Mouse (Mus musculus): Measurements from ENCODE around the gene Slc38a8. TPM values are rescaled to one million over a fixed set of nuclear protein-coding genes. Genes with fewer than 3 reads are reported as not detected.

Slc38a8 gene
- polyA plus RNA-seq, 1 experiment: not detected

GRCm38 (mm10) chr8:119435527-119435926 lies 66.0 kb downstream of the Slc38a8 start:
- peaks cover 15% of the 10 kb centered on the region for H3K4me1 ChIP-seq (ENCODE audit: control insufficient read depth, insufficient read depth, low read length)
- H3K27ac ChIP-seq (ENCODE audit: insufficient read depth, low read depth, low read length): no peak overlapping the region
- no peaks in the 10 kb centered on the region for H3K36me3 ChIP-seq (ENCODE audit: control insufficient read depth, insufficient read depth, low read length)
- TF ChIP-seq CTCF (conservative IDR thresholded peaks at IDR 0.05; ENCODE audit: insufficient read depth, insufficient read length, low read depth, low read length) (no peak), POLR2A (IDR thresholded peaks at IDR 0.05; ENCODE audit: low read depth, low read length) (no peak)
- no peak for DNase-seq
- H3K27me3 ChIP-seq (replicated peaks; ENCODE audit: control insufficient read depth, insufficient read depth, low read length): no peaks in the 10 kb centered on the region
- no peak overlapping the region for H3K4me3 ChIP-seq (ENCODE audit: insufficient read depth, low read depth, low read length)
- 85% methylated on average over 7 of the region's 7 CpGs for WGBS

GRCm38 (mm10) chr8:119434569-119434968 lies 66.9 kb downstream of the Slc38a8 start:
- H3K36me3 ChIP-seq (ENCODE audit: control insufficient read depth, insufficient read depth, low read length): no peaks in the 10 kb centered on the region
- no peak overlapping the region for H3K27ac ChIP-seq (ENCODE audit: insufficient read depth, low read depth, low read length)
- TF ChIP-seq POLR2A (IDR thresholded peaks at IDR 0.05; ENCODE audit: low read depth, low read length): no peak
- TF ChIP-seq CTCF (conservative IDR thresholded peaks at IDR 0.05; ENCODE audit: insufficient read depth, insufficient read length, low read depth, low read length): no peak
- no peak overlapping the region for H3K4me3 ChIP-seq (ENCODE audit: insufficient read depth, low read depth, low read length)
- H3K4me1 ChIP-seq (ENCODE audit: control insufficient read depth, insufficient read depth, low read length): peaks cover 18% of the 10 kb centered on the region
- DNase-seq: no peak
- H3K27me3 ChIP-seq (replicated peaks; ENCODE audit: control insufficient read depth, insufficient read depth, low read length): no peaks in the 10 kb centered on the region
- 77% methylated on average over 6 of the region's 6 CpGs for WGBS

DNA sequence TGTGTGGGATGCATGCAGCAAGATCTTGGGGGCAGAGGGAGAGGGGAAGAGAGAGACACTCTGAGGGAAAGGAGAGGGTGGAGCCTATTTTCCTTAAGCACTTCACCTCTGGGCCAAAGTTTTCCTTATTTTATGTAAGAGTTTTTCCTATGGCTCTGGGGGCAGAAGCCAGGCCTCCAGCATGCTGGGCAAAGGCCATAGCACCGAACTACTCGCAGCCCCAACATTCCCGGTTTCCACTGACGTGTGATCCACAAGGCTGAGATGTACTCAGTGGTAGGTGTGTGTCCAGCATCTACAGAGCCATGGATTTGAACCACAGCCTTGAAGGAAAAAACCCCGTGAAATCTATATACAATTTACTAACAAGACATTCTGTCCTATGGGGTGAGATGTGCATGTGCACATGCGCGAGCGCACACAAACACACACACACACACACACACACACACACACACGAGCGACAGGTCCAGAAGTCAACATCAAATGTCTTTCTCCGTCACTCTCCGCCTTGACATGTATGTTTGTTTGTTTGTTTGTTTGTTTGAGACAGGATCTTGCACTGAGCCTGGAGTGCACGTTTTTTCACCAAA lies 67.8 kb downstream of the Slc38a8 start, which contains the start of gene Osgin1:
Osgin1 (plus strand) TSS at position 543 of the 593 bp plus-strand sequence.
- Histone ChIP-seq H3K27me3 (replicated peaks; ENCODE audit: control insufficient read depth, insufficient read depth, low read length) (no peaks in the 10 kb centered on the region), H3K4me3 (ENCODE audit: insufficient read depth, low read depth, low read length) (no peak within 1 kb of the TSS), H3K27ac (ENCODE audit: insufficient read depth, low read depth, low read length) (no peak within 1 kb of the TSS), H3K4me1 (ENCODE audit: control insufficient read depth, insufficient read depth, low read length) (peaks cover 26% of the 10 kb centered on the region), H3K36me3 (ENCODE audit: control insufficient read depth, insufficient read depth, low read length) (no peaks in the 10 kb centered on the region)
- WGBS: 84% methylated on average over 13 of the region's 13 CpGs
- no peak for TF ChIP-seq POLR2A (IDR thresholded peaks at IDR 0.05; ENCODE audit: low read depth, low read length)
- TF ChIP-seq CTCF (conservative IDR thresholded peaks at IDR 0.05; ENCODE audit: insufficient read depth, insufficient read length, low read depth, low read length): no peak
- no peak for DNase-seq

GRCm38 (mm10) chr8:119432372-119432771 lies 69.1 kb downstream of the Slc38a8 start:
- peaks cover 36% of the 10 kb centered on the region for H3K4me1 ChIP-seq (ENCODE audit: control insufficient read depth, insufficient read depth, low read length)
- no peak overlapping the region for H3K27ac ChIP-seq (ENCODE audit: insufficient read depth, low read depth, low read length)
- H3K36me3 ChIP-seq (ENCODE audit: control insufficient read depth, insufficient read depth, low read length): no peaks in the 10 kb centered on the region
- no peak for TF ChIP-seq POLR2A (IDR thresholded peaks at IDR 0.05; ENCODE audit: low read depth, low read length)
- no peak for TF ChIP-seq CTCF (conservative IDR thresholded peaks at IDR 0.05; ENCODE audit: insufficient read depth, insufficient read length, low read depth, low read length)
- 59% methylated on average over 3 of the region's 3 CpGs for WGBS
- H3K27me3 ChIP-seq (replicated peaks; ENCODE audit: control insufficient read depth, insufficient read depth, low read length): no peaks in the 10 kb centered on the region
- H3K4me3 ChIP-seq (ENCODE audit: insufficient read depth, low read depth, low read length): no peak overlapping the region
- DNase-seq: peak; percentile 51

DNA sequence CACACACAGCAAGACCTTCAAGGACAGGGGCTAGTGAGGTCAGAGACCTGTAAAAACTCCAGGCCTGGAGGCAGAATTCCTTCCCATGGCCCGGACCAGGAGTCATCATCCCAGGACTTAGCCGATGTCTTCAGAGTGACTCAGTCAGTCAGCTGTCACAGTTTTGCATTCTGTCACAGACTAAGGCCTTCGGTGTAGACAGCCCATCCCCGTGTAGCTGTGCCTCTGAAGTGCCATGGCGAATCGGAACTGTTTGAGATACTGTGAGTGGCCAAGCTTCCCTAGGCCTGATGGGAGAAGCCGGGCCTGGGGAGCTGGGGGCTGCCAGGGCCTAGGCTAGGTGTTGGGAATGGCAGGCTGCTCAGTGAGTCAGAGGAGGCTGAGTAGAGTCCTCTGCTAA lies 70.8 kb downstream of the Slc38a8 start:
- no peak overlapping the region for H3K27ac ChIP-seq (ENCODE audit: insufficient read depth, low read depth, low read length)
- no peak for TF ChIP-seq POLR2A (IDR thresholded peaks at IDR 0.05; ENCODE audit: low read depth, low read length)
- H3K27me3 ChIP-seq (replicated peaks; ENCODE audit: control insufficient read depth, insufficient read depth, low read length): no peaks in the 10 kb centered on the region
- DNase-seq: no peak
- no peaks in the 10 kb centered on the region for H3K36me3 ChIP-seq (ENCODE audit: control insufficient read depth, insufficient read depth, low read length)
- H3K4me3 ChIP-seq (ENCODE audit: insufficient read depth, low read depth, low read length): no peak overlapping the region
- peaks cover 36% of the 10 kb centered on the region for H3K4me1 ChIP-seq (ENCODE audit: control insufficient read depth, insufficient read depth, low read length)
- WGBS: 86% methylated on average over 7 of the region's 7 CpGs

- no peaks in the 10 kb centered on the region for H3K36me3 ChIP-seq (ENCODE audit: control insufficient read depth, insufficient read depth, low read length)
- DNase-seq: peak; percentile 85
- 44% methylated on average over 8 of the region's 8 CpGs for WGBS
- peak overlapping the region; percentile 36 for H3K27ac ChIP-seq (ENCODE audit: insufficient read depth, low read depth, low read length)
- no peaks in the 10 kb centered on the region for H3K27me3 ChIP-seq (replicated peaks; ENCODE audit: control insufficient read depth, insufficient read depth, low read length)
- TF ChIP-seq CTCF (conservative IDR thresholded peaks at IDR 0.05; ENCODE audit: insufficient read depth, insufficient read length, low read depth, low read length) (no peak), POLR2A (IDR thresholded peaks at IDR 0.05; ENCODE audit: low read depth, low read length) (no peak)
- no peak overlapping the region for H3K4me3 ChIP-seq (ENCODE audit: insufficient read depth, low read depth, low read length)
- peaks cover 38% of the 10 kb centered on the region for H3K4me1 ChIP-seq (ENCODE audit: control insufficient read depth, insufficient read depth, low read length)
Observed at GRCm38 (mm10) chr8:119430250-119430649, 71.2 kb downstream of the Slc38a8 start.

Other genes with a start within 250 kb of the Slc38a8 start
- 161 and 203 TPM in 2 replicates for gene Hsbp1, start 157.2 kb downstream of the Slc38a8 start, polyA plus RNA-seq (2012; rRNA removed)
- 48.2 and 55.6 TPM in 2 replicates for gene Mlycd, start 106.8 kb downstream of the Slc38a8 start, polyA plus RNA-seq (2012; rRNA removed)
- gene Osgin1, start 67.6 kb downstream of the Slc38a8 start, polyA plus RNA-seq (2012; rRNA removed): 115 and 194 TPM in 2 replicates
- 0.07 and 0.11 TPM in 2 replicates for gene Necab2, start 55.0 kb downstream of the Slc38a8 start, polyA plus RNA-seq (2012; rRNA removed)
- 58.0 and 67.3 TPM in 2 replicates for gene Mbtps1, start 57.0 kb upstream of the Slc38a8 start, polyA plus RNA-seq (2012; rRNA removed)
- gene Hsdl1, start 73.5 kb upstream of the Slc38a8 start, polyA plus RNA-seq (2012; rRNA removed): 20.0 and 23.1 TPM in 2 replicates
- gene Dnaaf1, start 73.5 kb upstream of the Slc38a8 start, polyA plus RNA-seq (2012; rRNA removed): 0.42 and 0.57 TPM in 2 replicates
- gene Taf1c, start 103.5 kb upstream of the Slc38a8 start, polyA plus RNA-seq (2012; rRNA removed): 10.2 and 12.8 TPM in 2 replicates
- gene Adad2, start 111.0 kb upstream of the Slc38a8 start, polyA plus RNA-seq (2012; rRNA removed): not detected in 2 replicates
- gene Kcng4, start 134.0 kb upstream of the Slc38a8 start, polyA plus RNA-seq (2012; rRNA removed): 0.56 and 0.58 TPM in 2 replicates
- gene Wfdc1, start 164.7 kb upstream of the Slc38a8 start, polyA plus RNA-seq (2012; rRNA removed): 8.4 and 11.8 TPM in 2 replicates
- 0.24 and 0.52 TPM in 2 replicates for gene Atp2c2, start 198.3 kb upstream of the Slc38a8 start, polyA plus RNA-seq (2012; rRNA removed)